Mouse (Mus musculus): ENCODE results near the gene Dgkh. TPM values are rescaled to one million over a fixed set of nuclear protein-coding genes. Genes with fewer than 3 reads are reported as not detected.

Gene Dgkh
- polyA plus RNA-seq, 1 experiment from 2014 or later, result 2.8 TPM

DNA sequence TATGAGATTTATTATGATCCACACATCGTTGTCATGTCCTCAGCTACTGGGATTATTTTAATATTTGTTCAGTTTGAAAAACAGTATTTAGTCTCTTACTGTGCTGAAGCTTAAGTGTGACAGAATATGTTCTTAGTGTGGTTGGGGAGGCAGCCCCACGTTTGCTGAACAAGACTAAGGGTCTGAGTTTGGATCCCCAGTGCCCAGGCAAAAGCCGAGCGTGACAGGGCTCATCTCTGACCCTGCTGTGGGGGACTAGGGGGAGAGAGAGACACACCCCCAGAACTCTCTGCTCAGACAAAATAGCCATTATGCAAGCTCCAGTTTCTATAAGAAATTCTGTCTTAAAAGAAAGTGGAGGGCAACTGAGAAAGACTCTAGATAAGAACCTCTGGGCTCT lies 42.2 kb downstream of the Dgkh start:
- no peak overlapping the region for H3K4me3 ChIP-seq (replicated peaks; ENCODE audit: low read length)
- H3K4me1 ChIP-seq (replicated peaks; ENCODE audit: control insufficient read depth, insufficient read depth, low read length), result no peaks in the 10 kb centered on the region; the same call in 1 of the 2 replicates
- H3K27ac ChIP-seq (ENCODE audit: low read length), result no peak overlapping the region
- no peak for ATAC-seq
- H3K9ac ChIP-seq (replicated peaks; ENCODE audit: low read depth, low read length), result no peak overlapping the region
- no peaks in the 10 kb centered on the region for H3K27me3 ChIP-seq (replicated peaks; ENCODE audit: control insufficient read depth, insufficient read depth, low read length)
- no peaks in the 10 kb centered on the region for H3K9me3 ChIP-seq (ENCODE audit: control insufficient read depth, low read length)
- WGBS, result 78% methylated on average over 4 of the region's 4 CpGs
- H3K36me3 ChIP-seq (ENCODE audit: control insufficient read depth, insufficient read depth), result no peaks in the 10 kb centered on the region
- no peak overlapping the region for H3K4me2 ChIP-seq (ENCODE audit: low read length)

DNA sequence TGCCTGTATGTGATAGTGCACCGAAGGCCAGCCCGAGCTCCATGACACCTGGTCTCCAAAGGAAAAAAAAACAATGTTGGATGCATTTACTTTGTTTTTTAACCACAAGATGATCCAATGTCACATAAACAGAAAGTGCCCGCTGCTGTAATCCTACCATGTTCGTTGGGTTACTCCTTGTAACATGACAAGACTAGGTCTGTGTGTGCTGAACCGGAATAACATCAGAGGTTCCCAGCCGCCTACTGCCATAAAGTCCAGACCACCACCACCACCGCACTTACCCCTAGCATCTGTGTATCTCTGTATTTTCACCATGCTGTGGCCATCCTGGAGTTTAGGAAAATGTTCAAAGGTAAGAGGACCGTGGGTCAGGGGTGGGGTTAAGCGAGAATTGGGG lies 42.6 kb downstream of the Dgkh start:
- no peaks in the 10 kb centered on the region for H3K9me3 ChIP-seq (ENCODE audit: control insufficient read depth, low read length)
- 93% methylated on average over 9 of the region's 9 CpGs for WGBS
- no peak for ATAC-seq
- no peaks in the 10 kb centered on the region; the same call in 1 of the 2 replicates for H3K4me1 ChIP-seq (replicated peaks; ENCODE audit: control insufficient read depth, insufficient read depth, low read length)
- H3K4me2 ChIP-seq (ENCODE audit: low read length), result no peak overlapping the region
- no peak overlapping the region for H3K9ac ChIP-seq (replicated peaks; ENCODE audit: low read depth, low read length)
- no peaks in the 10 kb centered on the region for H3K27me3 ChIP-seq (replicated peaks; ENCODE audit: control insufficient read depth, insufficient read depth, low read length)
- H3K27ac ChIP-seq (ENCODE audit: low read length), result no peak overlapping the region
- H3K4me3 ChIP-seq (replicated peaks; ENCODE audit: low read length), result no peak overlapping the region
- no peaks in the 10 kb centered on the region for H3K36me3 ChIP-seq (ENCODE audit: control insufficient read depth, insufficient read depth)

DNA sequence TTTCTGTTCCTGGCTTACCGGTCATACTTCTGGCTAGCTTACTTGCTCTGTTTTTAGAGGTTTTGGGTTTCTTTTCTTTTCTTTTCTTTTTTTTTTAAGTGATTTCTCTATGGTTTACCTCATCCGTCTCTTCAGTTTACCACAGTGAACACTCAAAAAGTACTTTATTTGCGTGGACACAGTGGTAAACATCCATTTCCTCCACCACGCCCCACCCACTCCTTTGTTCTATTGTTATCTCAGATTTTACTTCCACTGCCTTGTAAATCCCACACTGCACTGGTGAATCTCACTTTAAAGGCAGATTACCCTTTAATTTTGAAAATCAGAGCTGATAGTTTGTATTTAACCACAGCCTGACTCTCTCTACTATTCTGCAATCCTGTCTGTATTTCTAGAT lies 44.9 kb downstream of the Dgkh start:
- no peak for ATAC-seq

DNA sequence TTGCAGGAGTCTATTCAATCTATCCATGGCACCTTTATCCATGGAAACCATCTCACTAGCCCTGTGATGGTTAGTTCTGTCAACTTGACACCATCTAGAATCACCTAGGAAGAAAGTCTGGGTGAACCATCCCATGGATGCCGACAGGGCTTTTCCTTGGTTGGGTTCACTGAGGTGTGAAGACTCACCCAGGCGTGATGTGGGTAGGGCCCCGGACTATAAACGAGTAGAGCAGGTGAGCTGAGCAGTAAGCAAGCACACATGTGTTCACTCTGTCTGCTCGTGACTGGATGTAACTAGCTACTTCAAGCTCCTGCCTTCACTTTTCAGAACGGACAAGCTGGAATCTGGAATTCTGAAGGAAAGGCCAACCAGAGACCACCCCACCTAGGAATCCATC lies 45.9 kb downstream of the Dgkh start:
- no peak overlapping the region for H3K4me2 ChIP-seq (ENCODE audit: low read length)
- H3K4me3 ChIP-seq (replicated peaks; ENCODE audit: low read length), result no peak overlapping the region
- no peak overlapping the region for H3K27ac ChIP-seq (ENCODE audit: low read length)
- no peaks in the 10 kb centered on the region for H3K9me3 ChIP-seq (ENCODE audit: control insufficient read depth, low read length)
- WGBS, result 90% methylated on average over 6 of the region's 6 CpGs
- no peaks in the 10 kb centered on the region; the same call in 1 of the 2 replicates for H3K4me1 ChIP-seq (replicated peaks; ENCODE audit: control insufficient read depth, insufficient read depth, low read length)
- no peaks in the 10 kb centered on the region for H3K36me3 ChIP-seq (ENCODE audit: control insufficient read depth, insufficient read depth)
- H3K9ac ChIP-seq (replicated peaks; ENCODE audit: low read depth, low read length), result no peak overlapping the region
- H3K27me3 ChIP-seq (replicated peaks; ENCODE audit: control insufficient read depth, insufficient read depth, low read length), result no peaks in the 10 kb centered on the region
- ATAC-seq, result no peak

More for the DNA sequence above, 44.9 kb downstream of the Dgkh start:
- Histone ChIP-seq H3K9me3 (ENCODE audit: control insufficient read depth, low read length) (no peaks in the 10 kb centered on the region), H3K4me1 (replicated peaks; ENCODE audit: control insufficient read depth, insufficient read depth, low read length) (no peaks in the 10 kb centered on the region; the same call in 1 of the 2 replicates), H3K4me2 (ENCODE audit: low read length) (no peak overlapping the region), H3K36me3 (ENCODE audit: control insufficient read depth, insufficient read depth) (no peaks in the 10 kb centered on the region), H3K9ac (replicated peaks; ENCODE audit: low read depth, low read length) (no peak overlapping the region), H3K4me3 (replicated peaks; ENCODE audit: low read length) (no peak overlapping the region), H3K27me3 (replicated peaks; ENCODE audit: control insufficient read depth, insufficient read depth, low read length) (no peaks in the 10 kb centered on the region), H3K27ac (ENCODE audit: low read length) (no peak overlapping the region)
- 78% methylated on average over 4 of the region's 4 CpGs for WGBS

DNA sequence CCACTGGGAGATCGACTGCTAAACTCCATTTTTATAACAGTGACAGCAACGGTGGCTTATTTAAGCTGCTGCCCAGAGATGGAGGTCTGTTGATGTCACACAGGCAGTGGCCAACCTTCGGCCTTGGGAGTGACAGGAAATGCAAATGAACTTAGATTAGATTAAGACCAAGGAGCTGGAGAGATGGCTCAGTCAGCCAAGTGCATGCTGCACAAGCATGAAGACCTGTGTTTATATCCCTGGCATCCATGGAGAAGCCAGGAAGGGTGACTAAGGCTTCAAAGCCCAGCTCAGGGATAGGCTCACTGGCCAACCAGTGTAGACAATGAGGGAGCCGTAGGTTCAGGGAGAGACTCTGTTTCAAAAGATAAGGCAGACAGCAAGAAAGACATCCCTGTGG lies 48.4 kb downstream of the Dgkh start:
- no peak overlapping the region for H3K27ac ChIP-seq (ENCODE audit: low read length)
- no peaks in the 10 kb centered on the region for H3K27me3 ChIP-seq (replicated peaks; ENCODE audit: control insufficient read depth, insufficient read depth, low read length)
- H3K4me2 ChIP-seq (ENCODE audit: low read length), result no peak overlapping the region
- H3K36me3 ChIP-seq (ENCODE audit: control insufficient read depth, insufficient read depth), result no peaks in the 10 kb centered on the region
- WGBS, result 88% methylated on average over 4 of the region's 4 CpGs
- H3K4me1 ChIP-seq (replicated peaks; ENCODE audit: control insufficient read depth, insufficient read depth, low read length), result no peaks in the 10 kb centered on the region
- no peaks in the 10 kb centered on the region for H3K9me3 ChIP-seq (ENCODE audit: control insufficient read depth, low read length)
- ATAC-seq, result no peak
- H3K4me3 ChIP-seq (replicated peaks; ENCODE audit: low read length), result no peak overlapping the region
- no peak overlapping the region for H3K9ac ChIP-seq (replicated peaks; ENCODE audit: low read depth, low read length)

DNA sequence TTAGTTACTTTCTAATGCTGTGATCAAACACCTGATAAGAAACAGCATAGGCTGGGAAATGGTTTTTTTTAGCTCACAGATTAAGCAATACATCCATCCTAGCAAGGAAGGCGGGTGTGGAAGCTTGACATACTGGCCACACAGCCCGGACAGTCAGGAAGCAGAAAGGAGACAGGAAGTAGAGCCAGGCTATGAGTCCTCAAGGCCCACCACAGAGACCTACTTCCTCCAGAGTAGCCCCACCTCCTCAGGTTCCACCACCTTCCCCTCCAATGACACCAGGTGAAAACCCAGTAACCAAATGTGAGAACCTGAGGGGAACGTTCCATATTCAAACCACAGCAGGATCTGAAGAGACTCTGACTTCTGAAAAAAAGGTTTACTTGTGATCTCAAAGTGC lies 53.6 kb downstream of the Dgkh start:
- no peak for ATAC-seq
- WGBS, result 84% methylated on average over 3 of the region's 3 CpGs

DNA sequence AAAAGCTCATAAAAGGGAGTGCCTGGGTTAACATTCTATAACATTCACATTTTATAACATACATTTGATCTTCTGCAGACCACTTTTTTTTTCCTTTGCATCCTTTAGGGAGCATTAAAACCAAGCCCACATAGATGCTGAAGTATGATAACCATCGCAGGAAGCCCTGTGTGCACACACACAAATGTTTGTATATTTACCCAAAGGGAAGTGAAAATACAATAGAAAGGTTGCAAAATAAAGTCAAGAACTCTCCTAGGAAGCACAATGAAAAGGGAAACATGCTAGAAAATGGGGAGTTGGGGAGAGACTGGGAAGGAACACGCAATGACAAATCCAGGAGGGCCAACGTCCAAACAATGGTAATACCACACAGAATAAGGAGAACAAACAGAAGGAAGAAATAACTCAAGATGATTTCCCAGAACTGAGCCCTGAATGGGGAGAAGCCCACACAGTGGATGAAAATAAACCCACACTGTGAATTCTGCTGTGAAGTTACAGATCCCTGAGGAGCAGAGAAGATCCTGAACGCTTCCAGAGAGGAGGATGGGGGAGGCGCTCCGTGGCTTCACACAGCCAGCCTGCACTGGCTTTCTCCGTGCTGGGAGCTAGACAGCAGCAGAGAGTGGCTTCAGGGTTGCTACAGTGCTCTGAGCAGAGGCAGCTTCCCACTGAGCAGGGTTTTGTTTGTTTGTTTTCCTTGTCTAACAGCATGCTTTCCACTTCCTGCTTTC lies 54.6 kb downstream of the Dgkh start:
- H3K4me1 ChIP-seq (replicated peaks; ENCODE audit: control insufficient read depth, insufficient read depth, low read length), result no peaks in the 10 kb centered on the region; the same call in 1 of the 2 replicates
- no peaks in the 10 kb centered on the region for H3K9me3 ChIP-seq (ENCODE audit: control insufficient read depth, low read length)
- no peak overlapping the region for H3K4me3 ChIP-seq (replicated peaks; ENCODE audit: low read length)
- WGBS, result 32% methylated on average over 7 of the region's 7 CpGs
- no peak overlapping the region for H3K27ac ChIP-seq (ENCODE audit: low read length)
- H3K9ac ChIP-seq (replicated peaks; ENCODE audit: low read depth, low read length), result no peak overlapping the region
- no peaks in the 10 kb centered on the region for H3K36me3 ChIP-seq (ENCODE audit: control insufficient read depth, insufficient read depth)
- no peak overlapping the region for H3K4me2 ChIP-seq (ENCODE audit: low read length)
- no peaks in the 10 kb centered on the region for H3K27me3 ChIP-seq (replicated peaks; ENCODE audit: control insufficient read depth, insufficient read depth, low read length)
- ATAC-seq, result peak; percentile 84

More for the DNA sequence above, 53.6 kb downstream of the Dgkh start:
- no peak overlapping the region for H3K4me3 ChIP-seq (replicated peaks; ENCODE audit: low read length)
- H3K4me1 ChIP-seq (replicated peaks; ENCODE audit: control insufficient read depth, insufficient read depth, low read length), result no peaks in the 10 kb centered on the region; the same call in 1 of the 2 replicates
- no peaks in the 10 kb centered on the region for H3K36me3 ChIP-seq (ENCODE audit: control insufficient read depth, insufficient read depth)
- no peaks in the 10 kb centered on the region for H3K27me3 ChIP-seq (replicated peaks; ENCODE audit: control insufficient read depth, insufficient read depth, low read length)
- H3K4me2 ChIP-seq (ENCODE audit: low read length), result no peak overlapping the region
- no peak overlapping the region for H3K9ac ChIP-seq (replicated peaks; ENCODE audit: low read depth, low read length)
- no peaks in the 10 kb centered on the region for H3K9me3 ChIP-seq (ENCODE audit: control insufficient read depth, low read length)
- H3K27ac ChIP-seq (ENCODE audit: low read length), result no peak overlapping the region

DNA sequence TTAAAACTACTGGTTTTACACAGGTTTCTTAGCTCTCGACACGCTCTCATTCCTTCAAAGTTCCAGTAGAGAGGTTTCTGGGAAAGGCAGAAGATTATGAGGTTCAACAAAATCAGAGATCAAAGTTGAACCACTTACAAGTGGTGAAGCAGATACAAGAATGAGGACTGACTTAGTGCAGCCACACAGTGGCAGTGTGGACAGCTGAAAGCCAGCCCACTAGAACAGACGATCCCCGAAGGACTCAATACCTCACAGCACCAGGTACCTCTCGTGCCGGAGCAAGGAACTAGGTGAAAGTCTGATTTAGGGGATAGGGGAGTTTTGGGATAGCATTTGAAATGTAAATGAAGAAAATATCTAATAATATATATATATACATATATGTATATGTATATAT lies 56.1 kb downstream of the Dgkh start:
- Histone ChIP-seq H3K9ac (replicated peaks; ENCODE audit: low read depth, low read length) (no peak overlapping the region), H3K36me3 (ENCODE audit: control insufficient read depth, insufficient read depth) (no peaks in the 10 kb centered on the region), H3K27me3 (replicated peaks; ENCODE audit: control insufficient read depth, insufficient read depth, low read length) (no peaks in the 10 kb centered on the region), H3K4me3 (replicated peaks; ENCODE audit: low read length) (no peak overlapping the region), H3K4me2 (ENCODE audit: low read length) (no peak overlapping the region), H3K27ac (ENCODE audit: low read length) (no peak overlapping the region), H3K9me3 (ENCODE audit: control insufficient read depth, low read length) (no peaks in the 10 kb centered on the region), H3K4me1 (replicated peaks; ENCODE audit: control insufficient read depth, insufficient read depth, low read length) (no peaks in the 10 kb centered on the region; the same call in 1 of the 2 replicates)
- 74% methylated on average over 6 of the region's 6 CpGs for WGBS
- no peak for ATAC-seq

DNA sequence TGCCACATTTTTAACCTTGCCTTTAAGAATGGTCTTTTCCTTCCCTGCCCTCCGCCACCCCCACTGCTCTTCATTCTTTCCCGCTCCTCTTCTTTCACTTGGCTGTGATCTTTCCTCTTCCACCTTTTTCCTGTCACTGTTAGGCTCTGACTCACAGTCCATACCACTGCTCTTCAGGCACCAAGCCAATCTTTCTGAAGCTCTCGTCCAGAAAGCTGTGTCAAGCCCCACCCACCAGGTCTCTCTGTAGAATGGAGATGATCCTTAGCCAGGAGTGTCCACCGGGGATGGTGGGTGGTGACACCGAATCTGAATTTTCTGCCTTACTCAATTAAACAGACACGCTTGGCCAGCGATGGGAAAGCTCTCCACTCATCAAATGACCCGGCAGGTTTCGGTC lies 58.0 kb downstream of the Dgkh start:
- WGBS, result 84% methylated on average over 9 of the region's 9 CpGs
- H3K36me3 ChIP-seq (ENCODE audit: control insufficient read depth, insufficient read depth), result no peaks in the 10 kb centered on the region
- H3K9ac ChIP-seq (replicated peaks; ENCODE audit: low read depth, low read length), result no peak overlapping the region
- H3K4me3 ChIP-seq (replicated peaks; ENCODE audit: low read length), result no peak overlapping the region
- ATAC-seq, result no peak
- H3K27me3 ChIP-seq (replicated peaks; ENCODE audit: control insufficient read depth, insufficient read depth, low read length), result no peaks in the 10 kb centered on the region
- H3K27ac ChIP-seq (ENCODE audit: low read length), result no peak overlapping the region
- H3K4me1 ChIP-seq (replicated peaks; ENCODE audit: control insufficient read depth, insufficient read depth, low read length), result no peaks in the 10 kb centered on the region; the same call in 1 of the 2 replicates
- H3K4me2 ChIP-seq (ENCODE audit: low read length), result no peak overlapping the region
- H3K9me3 ChIP-seq (ENCODE audit: control insufficient read depth, low read length), result no peaks in the 10 kb centered on the region

All from forebrain, embryonic 16.5 days (tissue).